Mouse (Mus musculus) kidney, embryonic 14.5 days (tissue): ENCODE data around the gene Supt4a. TPM values are rescaled to one million over a fixed set of nuclear protein-coding genes. Genes with fewer than 3 reads are reported as not detected.
A peak's percentile ranks its signal among the peaks of the same experiment; 100 is the strongest.

Source experiments
- ATAC-seq: fragments of 200-750 bp; cut with Nextera tagmentation; 2 replicates; pipeline ENCODE4 v1.8.0; 2017; ENCODE audit warnings: moderate number of reproducible peaks, mild to moderate bottlenecking, moderate TSS enrichment, moderate library complexity; ENCODE audit not compliant: low FRiP score, low TSS enrichment
- H3K27ac ChIP-seq: fragments of 300-500 bp; sonication (generic); 2 replicates; pipeline ENCODE4 v1.5.1; 2014; ENCODE audit warnings: low read depth, mild to moderate bottlenecking, low read length, moderate library complexity, mixed read lengths
- H3K27me3 ChIP-seq: fragments of 300-500 bp; sonication (generic); 2 replicates; pipeline ENCODE4 v1.6.1; 2014; ENCODE audit warnings: mild to moderate bottlenecking, low read length; ENCODE audit not compliant: control insufficient read depth, insufficient read depth
- H3K36me3 ChIP-seq: fragments of 300-500 bp; sonication (generic); 2 replicates; pipeline ENCODE4 v1.6.1; 2014; ENCODE audit warnings: low read length, mixed read lengths; ENCODE audit not compliant: control insufficient read depth, insufficient read depth
- H3K4me1 ChIP-seq: fragments of 300-500 bp; sonication (generic); 2 replicates; pipeline ENCODE4 v1.6.1; 2014; ENCODE audit warnings: low read length, mixed read lengths; ENCODE audit not compliant: control insufficient read depth, insufficient read depth
- H3K4me2 ChIP-seq: fragments of 300-500 bp; sonication (generic); replicated peaks from 2 replicates; pipeline ENCODE4 v1.6.1; 2014; ENCODE audit warnings: low read depth, mild to moderate bottlenecking, low read length
- H3K4me3 ChIP-seq: fragments of 300-500 bp; sonication (generic); 2 replicates; pipeline ENCODE4 v1.5.1; 2014; ENCODE audit warnings: mild to moderate bottlenecking, low read length
- H3K9ac ChIP-seq: fragments of 300-500 bp; sonication (generic); 2 replicates; pipeline ENCODE4 v1.6.1; 2014; ENCODE audit warnings: low read depth, mild to moderate bottlenecking, low read length, moderate library complexity
- H3K9me3 ChIP-seq: fragments of 300-500 bp; sonication (generic); 2 replicates; pipeline ENCODE4 v1.6.1; 2016; ENCODE audit warnings: low read length; ENCODE audit not compliant: control insufficient read depth
- WGBS: fragments of 180-500 bp; shearing (Covaris S2); extraction: QIAGEN DNeasy Blood & Tissue Kit; methylation state at CpG from one replicate; pipeline ENCODE4 v1.1.7; 2014; 5-methylcytosine and 5-hydroxymethylcytosine counted together
- polyA plus RNA-seq: library from polyadenylated mRNA; unstranded; fragments of >200 nt; fragmentation: Nextera tagmentation; extraction: Ambion mirVana; gene quantifications from 2 replicates; pipeline ENCODE4 v1.2.1, GENCODE M21; 2014

Gene Supt4a
- polyA plus RNA-seq, 1 experiment from 2014 or later = 188 TPM

GRCm38 (mm10) chr11:87703654-87704053, 33.7 kb upstream of the Supt4a start:
- Histone ChIP-seq H3K9me3 (no peaks in the 10 kb centered on the region), H3K4me2 (no peak overlapping the region), H3K27me3 (no peaks in the 10 kb centered on the region), H3K4me1 (no peaks in the 10 kb centered on the region), H3K9ac (no peak overlapping the region), H3K27ac (no peak overlapping the region), H3K36me3 (no peaks in the 10 kb centered on the region), H3K4me3 (no peak overlapping the region)
- no peak for ATAC-seq
- WGBS = 93% methylated on average over 5 of the region's 5 CpGs

GRCm38 (mm10) chr11:87704289-87704688, 33.1 kb upstream of the Supt4a start:
- 73% methylated on average over 9 of the region's 9 CpGs for WGBS
- ATAC-seq = no peak

GRCm38 (mm10) chr11:87707570-87707969, 29.8 kb upstream of the Supt4a start:
- no peaks in the 10 kb centered on the region for H3K36me3 ChIP-seq
- no peak for ATAC-seq
- H3K9ac ChIP-seq = no peak overlapping the region
- H3K27me3 ChIP-seq = peaks cover 6% of the 10 kb centered on the region; the same call in 1 of the 2 replicates
- WGBS = 62% methylated on average over 8 of the region's 8 CpGs
- H3K4me2 ChIP-seq = no peak overlapping the region
- no peak overlapping the region for H3K4me3 ChIP-seq
- no peak overlapping the region for H3K27ac ChIP-seq
- H3K9me3 ChIP-seq = no peaks in the 10 kb centered on the region
- peaks cover 15% of the 10 kb centered on the region; the same call in 1 of the 2 replicates for H3K4me1 ChIP-seq

More at GRCm38 (mm10) chr11:87704289-87704688, 33.1 kb upstream of the Supt4a start:
- H3K4me3 ChIP-seq = no peak overlapping the region
- H3K9me3 ChIP-seq = no peaks in the 10 kb centered on the region
- no peaks in the 10 kb centered on the region for H3K36me3 ChIP-seq
- no peak overlapping the region for H3K9ac ChIP-seq
- 0 out of 2 replicates have a peak, but pooled peaks cover under 1% of the 10 kb centered on the region for H3K4me1 ChIP-seq
- H3K27ac ChIP-seq = no peak overlapping the region
- H3K27me3 ChIP-seq = no peaks in the 10 kb centered on the region
- H3K4me2 ChIP-seq = no peak overlapping the region

- H3K9me3 ChIP-seq = no peaks in the 10 kb centered on the region
- peaks cover 15% of the 10 kb centered on the region; the same call in 1 of the 2 replicates for H3K4me1 ChIP-seq
- no peak for ATAC-seq
- no peak overlapping the region for H3K4me3 ChIP-seq
- H3K27me3 ChIP-seq = peaks cover 6% of the 10 kb centered on the region; the same call in 1 of the 2 replicates
- H3K27ac ChIP-seq = peak overlapping the region; percentile 80; the same call in 1 of the 2 replicates
- WGBS = 62% methylated on average over 5 of the region's 5 CpGs
- H3K36me3 ChIP-seq = no peaks in the 10 kb centered on the region
- no peak overlapping the region for H3K9ac ChIP-seq
- H3K4me2 ChIP-seq = no peak overlapping the region; the same call in 1 of the 2 replicates
These were observed 28.4 kb upstream of the Supt4a start for GRCm38 (mm10) chr11:87708979-87709378.

GRCm38 (mm10) chr11:87709513-87710261, 27.7 kb upstream of the Supt4a start:
- Histone ChIP-seq H3K27ac (peak overlapping the region; percentile 80; the same call in 1 of the 2 replicates), H3K9me3 (no peaks in the 10 kb centered on the region), H3K36me3 (no peaks in the 10 kb centered on the region), H3K4me3 (peak overlapping the region; percentile 28), H3K4me1 (peaks cover 15% of the 10 kb centered on the region; the same call in 1 of the 2 replicates), H3K9ac (peak overlapping the region; percentile 37; the same call in 1 of the 2 replicates), H3K4me2 (peak overlapping the region; percentile 51), H3K27me3 (peaks cover 6% of the 10 kb centered on the region; the same call in 1 of the 2 replicates)
- 4% methylated on average over 21 of the region's 21 CpGs for WGBS
- ATAC-seq = peak; percentile 88

GRCm38 (mm10) chr11:87710262-87710615, 27.1 kb upstream of the Supt4a start:
- Histone ChIP-seq H3K27ac (peak overlapping the region; percentile 80), H3K4me1 (peaks cover 15% of the 10 kb centered on the region; the same call in 1 of the 2 replicates), H3K36me3 (no peaks in the 10 kb centered on the region), H3K4me2 (peak overlapping the region; percentile 51), H3K4me3 (peak overlapping the region; percentile 28), H3K27me3 (peaks cover 6% of the 10 kb centered on the region; the same call in 1 of the 2 replicates), H3K9ac (peak overlapping the region; percentile 37; the same call in 1 of the 2 replicates), H3K9me3 (no peaks in the 10 kb centered on the region)
- 36% methylated on average over 7 of the region's 7 CpGs for WGBS
- ATAC-seq = no peak

GRCm38 (mm10) chr11:87712188-87712587, 25.2 kb upstream of the Supt4a start:
- no peak for ATAC-seq
- no peaks in the 10 kb centered on the region for H3K36me3 ChIP-seq
- H3K4me1 ChIP-seq = peaks cover 15% of the 10 kb centered on the region; the same call in 1 of the 2 replicates
- no peaks in the 10 kb centered on the region for H3K9me3 ChIP-seq
- WGBS = 92% methylated on average over 4 of the region's 4 CpGs
- H3K27ac ChIP-seq = no peak overlapping the region
- H3K4me3 ChIP-seq = no peak overlapping the region
- peaks cover 6% of the 10 kb centered on the region; the same call in 1 of the 2 replicates for H3K27me3 ChIP-seq
- no peak overlapping the region for H3K9ac ChIP-seq
- H3K4me2 ChIP-seq = no peak overlapping the region

GRCm38 (mm10) chr11:87715999-87716398, 21.4 kb upstream of the Supt4a start:
- 89% methylated on average over 4 of the region's 4 CpGs for WGBS
- ATAC-seq = no peak
- Histone ChIP-seq H3K27me3 (no peaks in the 10 kb centered on the region), H3K9ac (no peak overlapping the region), H3K4me2 (no peak overlapping the region), H3K9me3 (no peaks in the 10 kb centered on the region), H3K4me3 (no peak overlapping the region), H3K27ac (no peak overlapping the region), H3K4me1 (no peaks in the 10 kb centered on the region), H3K36me3 (no peaks in the 10 kb centered on the region)

GRCm38 (mm10) chr11:87719526-87719925, 17.8 kb upstream of the Supt4a start:
- 83% methylated on average over 7 of the region's 7 CpGs for WGBS
- no peak for ATAC-seq
- Histone ChIP-seq H3K4me3 (no peak overlapping the region), H3K27ac (no peak overlapping the region), H3K9ac (no peak overlapping the region), H3K36me3 (no peaks in the 10 kb centered on the region), H3K27me3 (no peaks in the 10 kb centered on the region), H3K4me1 (no peaks in the 10 kb centered on the region), H3K9me3 (no peaks in the 10 kb centered on the region), H3K4me2 (no peak overlapping the region)
